9 mouse cellular contexts compared by ENCODE assay signal in the genomic region with DNA sequence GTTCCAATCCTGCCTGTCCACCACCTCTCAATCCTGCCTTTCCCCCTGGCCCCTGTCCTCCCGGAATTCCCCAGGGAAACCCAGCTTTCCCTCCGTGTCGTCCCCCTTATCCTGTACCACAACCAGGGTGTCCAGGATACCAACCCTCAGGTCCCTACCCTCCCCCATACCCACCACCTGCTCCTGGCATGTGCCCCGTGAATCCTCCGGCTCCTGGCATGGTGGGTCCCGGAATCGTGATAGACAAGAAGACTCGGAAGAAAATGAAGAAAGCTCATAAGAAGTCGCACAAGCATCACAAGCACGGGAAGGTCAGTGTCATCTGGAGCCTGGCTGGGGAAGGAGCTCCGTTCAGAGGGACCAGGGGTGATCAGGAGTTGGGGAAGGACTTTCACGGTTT. TPM values are rescaled to one million over a fixed set of nuclear protein-coding genes. Genes with fewer than 3 reads are reported as not detected.
DNase-seq lines count a peak whose midpoint lies in the region; ATAC-seq and TF ChIP-seq lines count a peak whose summit lies in the region.
"Had no signal": no experiment of that assay in that cellular context is flagged by ENCODE, and none has a peak within 500 bp of the region (broad histone marks: within the 10 kb centered on the region; RNA-seq: fewer than 3 reads in every experiment).

No protein-coding gene starts in this region.

- no peaks in the 10 kb centered on the region for H3K9me3 ChIP-seq in midbrain, embryonic 10.5 days (replicated peaks)
- H3K9me3 ChIP-seq in midbrain, embryonic 16.5 days (replicated peaks; ENCODE audit: control insufficient read depth, low read length, poor library complexity, severe bottlenecking): no peaks in the 10 kb centered on the region
- no peaks in the 10 kb centered on the region for H3K9me3 ChIP-seq in heart, embryonic 15.5 days (replicated peaks)
- H3K9me3 ChIP-seq in neural tube, embryonic 13.5 days: no peaks in the 10 kb centered on the region

- intact Hi-C loops in gastrocnemius, adult 2 months (cut with DNase I): no loop called here

- H3K4me3 ChIP-seq in gastrocnemius, adult 2 months: peak overlapping the region; percentile 79
- peak overlapping the region; percentile 57; the same call in 1 of the 2 replicates for H3K4me3 ChIP-seq in midbrain, embryonic 10.5 days
- no peak overlapping the region for H3K4me3 ChIP-seq in midbrain, embryonic 16.5 days (ENCODE audit: low read depth, low read length)
- H3K4me3 ChIP-seq in heart, embryonic 15.5 days: peak overlapping the region; percentile 58
- no peak overlapping the region for H3K4me3 ChIP-seq in neural tube, embryonic 13.5 days

- no peaks in the 10 kb centered on the region for H3K27me3 ChIP-seq in midbrain, embryonic 10.5 days (ENCODE audit: low read depth, poor library complexity, severe bottlenecking)
- no peaks in the 10 kb centered on the region for H3K27me3 ChIP-seq in midbrain, embryonic 16.5 days (ENCODE audit: control insufficient read depth, insufficient read depth, low read depth, low read length)
- no peaks in the 10 kb centered on the region for H3K27me3 ChIP-seq in heart, embryonic 15.5 days
- no peaks in the 10 kb centered on the region for H3K27me3 ChIP-seq in neural tube, embryonic 13.5 days

- peak overlapping the region; percentile 89 for H3K27ac ChIP-seq in gastrocnemius, adult 2 months
- H3K27ac ChIP-seq in midbrain, embryonic 10.5 days (replicated peaks): no peak overlapping the region
- no peak overlapping the region for H3K27ac ChIP-seq in midbrain, embryonic 16.5 days (ENCODE audit: low read length)
- 0 out of 2 replicates have a peak overlapping the region, but pooled peaks have one; percentile 20 for H3K27ac ChIP-seq in heart, embryonic 15.5 days
- H3K27ac ChIP-seq in neural tube, embryonic 13.5 days (replicated peaks): no peak overlapping the region

- 86% methylated on average over 12 of the region's 12 CpGs for WGBS in midbrain, embryonic 10.5 days
- WGBS in midbrain, embryonic 16.5 days: 83% methylated on average over 12 of the region's 12 CpGs
- 71% methylated on average over 12 of the region's 12 CpGs for WGBS in heart, embryonic 15.5 days
- WGBS in neural tube, embryonic 13.5 days: 79% methylated on average over 12 of the region's 12 CpGs

- no peak overlapping the region for H3K4me2 ChIP-seq in midbrain, embryonic 16.5 days (ENCODE audit: low read length)
- H3K4me2 ChIP-seq in heart, embryonic 15.5 days: peak overlapping the region; percentile 69
- 0 out of 2 replicates have a peak overlapping the region, but pooled peaks have one; percentile 5 for H3K4me2 ChIP-seq in neural tube, embryonic 13.5 days

- no peak for ATAC-seq in midbrain, embryonic 16.5 days
- ATAC-seq in heart, embryonic 15.5 days (replicated peaks; ENCODE audit: insufficient number of reproducible peaks, insufficient read depth, low FRiP score, low read depth): no peak
- no peak for ATAC-seq in neural tube, embryonic 13.5 days (ENCODE audit: low read depth)

- DNase-seq in gastrocnemius, adult 2 months: no peak
- DNase-seq in gastrocnemius, postnatal 10 days: no peak
- no peak for DNase-seq in midbrain, embryonic 10.5 days (ENCODE audit: low spot score)
- DNase-seq in layer of hippocampus, postnatal 10 days (ENCODE audit: low spot score in 2 of 2): no peak
- no peak for DNase-seq in kidney, adult 11 months

- peaks cover 27% of the 10 kb centered on the region for H3K4me1 ChIP-seq in midbrain, embryonic 10.5 days
- H3K4me1 ChIP-seq in midbrain, embryonic 16.5 days (ENCODE audit: control insufficient read depth, insufficient read depth, low read length): peaks cover 17% of the 10 kb centered on the region
- peaks cover 22% of the 10 kb centered on the region for H3K4me1 ChIP-seq in heart, embryonic 15.5 days (replicated peaks)
- peaks cover 26% of the 10 kb centered on the region for H3K4me1 ChIP-seq in neural tube, embryonic 13.5 days (replicated peaks)

- H3K9ac ChIP-seq in midbrain, embryonic 16.5 days (ENCODE audit: low read depth, low read length): no peak overlapping the region
- H3K9ac ChIP-seq in heart, embryonic 15.5 days: no peak overlapping the region
- H3K9ac ChIP-seq in neural tube, embryonic 13.5 days: 0 out of 2 replicates have a peak overlapping the region, but pooled peaks have one; percentile 41

- peaks cover 16% of the 10 kb centered on the region for H3K36me3 ChIP-seq in midbrain, embryonic 10.5 days
- peaks cover 7% of the 10 kb centered on the region for H3K36me3 ChIP-seq in midbrain, embryonic 16.5 days (ENCODE audit: control insufficient read depth, insufficient read depth, low read length)
- peaks cover 6% of the 10 kb centered on the region for H3K36me3 ChIP-seq in heart, embryonic 15.5 days
- H3K36me3 ChIP-seq in neural tube, embryonic 13.5 days: peaks cover 11% of the 10 kb centered on the region; the same call in 1 of the 2 replicates

- TF ChIP-seq CTCF in gastrocnemius, adult 2 months (IDR thresholded peaks at IDR 0.05): no peak

RNA-seq across cellular contexts. Expression of a gene that starts 1.6 kb away (rescaled TPM):
- total RNA-seq in gastrocnemius, adult 2 months (2021): 10 to 100 TPM; 17.3 to 18.2 TPM
- 10 to 100 TPM; 11.3 to 14.5 TPM for total RNA-seq in gastrocnemius, postnatal 10 days (2021)
- polyA plus RNA-seq in midbrain, embryonic 10.5 days (2016; fragmentation: Nextera tagmentation; extraction: Ambion mirVana): 75.7 and 82.3 TPM in 2 replicates
- 106 and 109 TPM in 2 replicates for polyA plus RNA-seq in midbrain, embryonic 16.5 days (2015; fragmentation: Nextera tagmentation; extraction: Ambion mirVana)
- 87.9 and 91.2 TPM in 2 replicates for polyA plus RNA-seq in heart, embryonic 15.5 days (2015; fragmentation: Nextera tagmentation; extraction: Ambion mirVana)
- 88.7 and 100.0 TPM in 2 replicates for polyA plus RNA-seq in neural tube, embryonic 13.5 days (2015; fragmentation: Nextera tagmentation; extraction: Ambion mirVana)
- 10 to 100 TPM; 23.3 to 23.4 TPM for total RNA-seq in layer of hippocampus, postnatal 10 days (2021)

RNA-seq across cellular contexts. Expression of a gene that starts 9.9 kb away (rescaled TPM):
- 100 to 1,000 TPM; 401 to 459 TPM for total RNA-seq in gastrocnemius, adult 2 months (2021)
- total RNA-seq in gastrocnemius, postnatal 10 days (2021): 100 to 1,000 TPM; 476 to 508 TPM
- 194 and 201 TPM in 2 replicates for polyA plus RNA-seq in midbrain, embryonic 10.5 days (2016; fragmentation: Nextera tagmentation; extraction: Ambion mirVana)
- polyA plus RNA-seq in midbrain, embryonic 16.5 days (2015; fragmentation: Nextera tagmentation; extraction: Ambion mirVana): 105 and 121 TPM in 2 replicates
- polyA plus RNA-seq in heart, embryonic 15.5 days (2015; fragmentation: Nextera tagmentation; extraction: Ambion mirVana): 130 and 139 TPM in 2 replicates
- polyA plus RNA-seq in neural tube, embryonic 13.5 days (2015; fragmentation: Nextera tagmentation; extraction: Ambion mirVana): 137 and 142 TPM in 2 replicates
- 100 to 1,000 TPM; 418 to 481 TPM for total RNA-seq in layer of hippocampus, postnatal 10 days (2021)

RNA-seq across cellular contexts. Expression of a gene that starts 15.2 kb away (rescaled TPM):
- total RNA-seq in gastrocnemius, adult 2 months (2021): 1 to 10 TPM; 7.2 to 9.5 TPM
- 1 to 10 TPM; 4.1 to 5.8 TPM for total RNA-seq in gastrocnemius, postnatal 10 days (2021)
- 0.10 and 0.50 TPM in 2 replicates for polyA plus RNA-seq in midbrain, embryonic 10.5 days (2016; fragmentation: Nextera tagmentation; extraction: Ambion mirVana)
- polyA plus RNA-seq in midbrain, embryonic 16.5 days (2015; fragmentation: Nextera tagmentation; extraction: Ambion mirVana): 0.15 and 0.26 TPM in 2 replicates
- 4.9 and 5.7 TPM in 2 replicates for polyA plus RNA-seq in heart, embryonic 15.5 days (2015; fragmentation: Nextera tagmentation; extraction: Ambion mirVana)
- 0.13 and 0.76 TPM in 2 replicates for polyA plus RNA-seq in neural tube, embryonic 13.5 days (2015; fragmentation: Nextera tagmentation; extraction: Ambion mirVana)
- under 1 TPM; 0.42 to 0.75 TPM for total RNA-seq in layer of hippocampus, postnatal 10 days (2021)

RNA-seq across cellular contexts. Expression of a gene that starts 43.1 kb away (rescaled TPM):
- total RNA-seq in gastrocnemius, adult 2 months (2021): not detected
- total RNA-seq in gastrocnemius, postnatal 10 days (2021): not detected
- 3.5 TPM in 1 of 2 replicates, not detected in the other for polyA plus RNA-seq in midbrain, embryonic 10.5 days (2016; fragmentation: Nextera tagmentation; extraction: Ambion mirVana)
- polyA plus RNA-seq in midbrain, embryonic 16.5 days (2015; fragmentation: Nextera tagmentation; extraction: Ambion mirVana): 12.6 TPM in 1 of 2 replicates, not detected in the other
- 2.0 and 2.6 TPM in 2 replicates for polyA plus RNA-seq in heart, embryonic 15.5 days (2015; fragmentation: Nextera tagmentation; extraction: Ambion mirVana)
- 8.7 and 16.2 TPM in 2 replicates for polyA plus RNA-seq in neural tube, embryonic 13.5 days (2015; fragmentation: Nextera tagmentation; extraction: Ambion mirVana)
- not detected for total RNA-seq in layer of hippocampus, postnatal 10 days (2021)
- polyA plus RNA-seq: neural tube, embryonic 14.5 days had no signal

RNA-seq across cellular contexts. Expression of a gene that starts 54.5 kb away (rescaled TPM):
- 10 to 100 TPM; 23.0 to 25.1 TPM for total RNA-seq in gastrocnemius, adult 2 months (2021)
- 10 to 100 TPM; 32.9 to 43.2 TPM for total RNA-seq in gastrocnemius, postnatal 10 days (2021)
- polyA plus RNA-seq in midbrain, embryonic 10.5 days (2016; fragmentation: Nextera tagmentation; extraction: Ambion mirVana): 7.9 and 8.9 TPM in 2 replicates
- 3.1 and 3.5 TPM in 2 replicates for polyA plus RNA-seq in midbrain, embryonic 16.5 days (2015; fragmentation: Nextera tagmentation; extraction: Ambion mirVana)
- polyA plus RNA-seq in heart, embryonic 15.5 days (2015; fragmentation: Nextera tagmentation; extraction: Ambion mirVana): 4.7 and 5.0 TPM in 2 replicates
- 4.3 and 6.0 TPM in 2 replicates for polyA plus RNA-seq in neural tube, embryonic 13.5 days (2015; fragmentation: Nextera tagmentation; extraction: Ambion mirVana)
- total RNA-seq in layer of hippocampus, postnatal 10 days (2021): 10 to 100 TPM; 26.2 to 27.6 TPM

Comparison
In these comparisons a context has a peak if more than half of its experiments do, and no peak if none do; other contexts are left out.
1. H3K4me3 ChIP-seq: peak in gastrocnemius, adult 2 months (single experiment), midbrain, embryonic 10.5 days (single experiment) and heart, embryonic 15.5 days (single experiment); none in midbrain, embryonic 16.5 days (single experiment) and neural tube, embryonic 13.5 days (single experiment).
2. H3K27ac ChIP-seq: peak in gastrocnemius, adult 2 months (single experiment) and heart, embryonic 15.5 days (single experiment); none in midbrain, embryonic 10.5 days (single experiment), midbrain, embryonic 16.5 days (single experiment) and neural tube, embryonic 13.5 days (single experiment).